Mouse (Mus musculus) CH12.LX (cell line): ENCODE measurements at regions not wholly inside any gene's neighbourhood (a gene's known extent, or its start where the extent isn't known, plus 50 kb on each side); places are given as distances from the start of the nearest gene placed in this dataset.

ENCODE experiments used
- DNase-seq: peaks from one replicate; pipeline ENCODE4 v3.0.0-alpha.2; 2013; ENCODE audit errors: extremely low read depth
- H3K27ac ChIP-seq: 2 replicates; pipeline ENCODE4 v1.5.1; 2012; ENCODE audit warnings: low read depth, mild to moderate bottlenecking, control low read depth, moderate library complexity; ENCODE audit not compliant: insufficient read depth
- H3K27me3 ChIP-seq: replicated peaks from 2 replicates; pipeline ENCODE3; 2012; ENCODE audit warnings: inconsistent platforms
- H3K36me3 ChIP-seq, 2 experiments: replicated peaks in 1 of 2; 2 replicates each; pipeline versions ENCODE3 to v1.6.1; 2012; ENCODE audit warnings: inconsistent platforms in 1 of 2, low read length in 1 of 2, mild to moderate bottlenecking in 1 of 2, mixed read lengths in 1 of 2, moderate library complexity in 1 of 2; ENCODE audit not compliant: control insufficient read depth in 1 of 2, insufficient read depth in 1 of 2
- H3K4me1 ChIP-seq, 2 experiments: 2 replicates each; pipeline ENCODE4 v1.6.1; 2012; ENCODE audit warnings: inconsistent platforms in 1 of 2, moderate library complexity in 1 of 2; ENCODE audit not compliant: insufficient read depth in 2 of 2, control insufficient read depth in 1 of 2
- H3K4me2 ChIP-seq: 2 replicates; pipeline ENCODE4 v1.6.1; 2012; ENCODE audit warnings: low read depth, mild to moderate bottlenecking, control low read depth; ENCODE audit not compliant: poor library complexity, insufficient read depth, severe bottlenecking
- H3K4me3 ChIP-seq, 3 experiments: fragments of 150-350 bp in 1 of 3; sonication (generic) in 1 of 3; replicated peaks in 1 of 3; 2 replicates each; pipeline versions ENCODE3 to v1.5.1; 2011 to 2012; ENCODE audit warnings: low read depth in 2 of 3, low read length in 2 of 3, mild to moderate bottlenecking in 2 of 3, moderate library complexity in 2 of 3, control low read depth in 1 of 3, improper control_type of control experiment in 1 of 3, inconsistent platforms in 1 of 3, mixed read lengths in 1 of 3; ENCODE audit not compliant: poor library complexity in 1 of 3
- H3K79me2 ChIP-seq: replicated peaks from 2 replicates; pipeline ENCODE4 v1.6.1; 2012; ENCODE audit warnings: mild to moderate bottlenecking, moderate library complexity; ENCODE audit not compliant: control insufficient read depth, poor library complexity, insufficient read depth, severe bottlenecking; ENCODE audit errors: extremely low read depth
- H3K9ac ChIP-seq: 2 replicates; pipeline ENCODE4 v1.6.1; 2012; ENCODE audit warnings: low read depth, mild to moderate bottlenecking, control low read depth, moderate library complexity; ENCODE audit not compliant: insufficient read depth
- H3K9me3 ChIP-seq: replicated peaks from 2 replicates; pipeline ENCODE3; 2012; ENCODE audit warnings: low read length, inconsistent platforms, mixed read lengths
- BHLHE40 ChIP-seq: IDR thresholded peaks from 2 replicates; pipeline ENCODE4 v1.6.1; 2011; ENCODE audit warnings: mild to moderate bottlenecking, low read depth, low read length, improper control_type of control experiment
- CHD2 ChIP-seq: IDR thresholded peaks from 2 replicates; pipeline ENCODE4 v1.6.1; 2011; ENCODE audit warnings: low read length, improper control_type of control experiment
- ELF1 ChIP-seq: IDR thresholded peaks from 2 replicates; pipeline ENCODE4 v1.6.1; 2014; ENCODE audit warnings: low read depth, mild to moderate bottlenecking, inconsistent platforms, low read length, improper control_type of control experiment
- EP300 ChIP-seq: IDR thresholded peaks from 2 replicates; pipeline ENCODE4 v1.6.1; 2011; ENCODE audit warnings: low read length, improper control_type of control experiment
- GABPA ChIP-seq: IDR thresholded peaks from 2 replicates; pipeline ENCODE4 v1.6.1; 2012; ENCODE audit warnings: low read depth, low read length, improper control_type of control experiment, inconsistent platforms; ENCODE audit not compliant: insufficient replicate concordance
- IRF4 ChIP-seq: IDR thresholded peaks from 2 replicates; pipeline ENCODE4 v1.6.1; 2014; ENCODE audit warnings: low read depth, mild to moderate bottlenecking, inconsistent platforms, low read length, improper control_type of control experiment
- MAFK ChIP-seq: IDR thresholded peaks from 2 replicates; pipeline ENCODE4 v1.6.1; 2011; ENCODE audit warnings: low read length, improper control_type of control experiment; ENCODE audit not compliant: insufficient replicate concordance
- MAX ChIP-seq: IDR thresholded peaks from 2 replicates; pipeline ENCODE4 v1.6.1; 2011; ENCODE audit warnings: low read length, improper control_type of control experiment
- MAZ ChIP-seq: IDR thresholded peaks from 2 replicates; pipeline ENCODE4 v1.6.1; 2012; ENCODE audit warnings: low read depth, mild to moderate bottlenecking, inconsistent platforms, low read length, improper control_type of control experiment, moderate library complexity
- MEF2A ChIP-seq: IDR thresholded peaks from 2 replicates; pipeline ENCODE4 v1.6.1; 2014; ENCODE audit warnings: low read depth, mild to moderate bottlenecking, inconsistent platforms, low read length, improper control_type of control experiment, borderline replicate concordance
- MXI1 ChIP-seq: IDR thresholded peaks from 2 replicates; pipeline ENCODE4 v1.6.1; 2011; ENCODE audit warnings: mild to moderate bottlenecking, low read depth, low read length, improper control_type of control experiment
- POLR2A ChIP-seq: IDR thresholded peaks from 2 replicates; pipeline ENCODE4 v1.6.1; 2011; ENCODE audit warnings: low read depth, mild to moderate bottlenecking, improper control_type of control experiment, low read length
- POLR2AphosphoS2 ChIP-seq: IDR thresholded peaks from 2 replicates; pipeline ENCODE4 v1.6.1; 2011; ENCODE audit warnings: low read depth, low read length, improper control_type of control experiment
- RCOR1 ChIP-seq: conservative IDR thresholded peaks from 2 replicates; pipeline ENCODE4 v1.6.1; 2012; ENCODE audit warnings: low read depth, mild to moderate bottlenecking, inconsistent platforms, low read length, improper control_type of control experiment
- SIN3A ChIP-seq: IDR thresholded peaks from 2 replicates; pipeline ENCODE4 v1.6.1; 2012; ENCODE audit warnings: low read length, improper control_type of control experiment, inconsistent platforms
- ZC3H11A ChIP-seq: IDR thresholded peaks from 2 replicates; pipeline ENCODE4 v1.6.1; 2012; ENCODE audit warnings: low read depth, mild to moderate bottlenecking, inconsistent platforms, low read length, improper control_type of control experiment
- ZKSCAN1 ChIP-seq: IDR thresholded peaks from 2 replicates; pipeline ENCODE4 v1.6.1; 2012; ENCODE audit warnings: low read depth, inconsistent platforms, low read length, improper control_type of control experiment, borderline replicate concordance
- dilution Hi-C: fragments of 300-500 bp; cut with MboI; formaldehyde crosslinking; loops from 2 replicates; pipeline ENCODE4 v1.14.3; 2020; ENCODE audit warnings: low sequenced_read_pairs; ENCODE audit not compliant: extremely low pct_unique_long_range_greater_than_20kb, extremely low pct_ligation_motif_present
- in situ Hi-C: fragments of 300-500 bp; cut with MboI; formaldehyde crosslinking; loops from 3 replicates; pipeline ENCODE4 v1.14.3; 2019; ENCODE audit warnings: low sequenced_read_pairs, low pct_ligation_motif_present, low pct_unique_long_range_greater_than_20kb, mixed read lengths

GRCm38 (mm10) chr6:100433534-100433867 is 146.2 kb upstream of the Rybp start:
- Histone ChIP-seq H3K27ac (no peak overlapping the region), H3K4me3 (no peak overlapping the region)
- no peak for TF ChIP-seq ZKSCAN1

GRCm38 (mm10) chr6:100432688-100433533 is 145.6 kb upstream of the Rybp start:
- no peaks in the 10 kb centered on the region for H3K79me2 ChIP-seq
- in situ Hi-C loops: no loop called here
- dilution Hi-C loops: no loop called here
- H3K4me3 ChIP-seq: no peak overlapping the region
- H3K36me3 ChIP-seq: no peaks in the 10 kb centered on the region
- H3K4me1 ChIP-seq: peaks cover under 1 to 27% of the 10 kb centered on the region in 2 experiments
- H3K9ac ChIP-seq: no peak overlapping the region
- TF ChIP-seq GABPA (no peak), CHD2 (no peak), MAZ (no peak), MAX (no peak), IRF4 (no peak), SIN3A (no peak), POLR2A (no peak), MXI1 (no peak), MEF2A (no peak), EP300 (no peak), ELF1 (no peak), BHLHE40 (no peak), ZC3H11A (no peak), RCOR1 (no peak), POLR2AphosphoS2 (no peak), ZKSCAN1 (no peak), MAFK (no peak)
- H3K27me3 ChIP-seq: no peaks in the 10 kb centered on the region
- H3K9me3 ChIP-seq: peaks cover 9% of the 10 kb centered on the region
- DNase-seq: no peak
- H3K27ac ChIP-seq: no peak overlapping the region
- H3K4me2 ChIP-seq: no peak overlapping the region

More at GRCm38 (mm10) chr6:100433534-100433867, 146.2 kb upstream of the Rybp start:
- peaks cover 7 to 33% of the 10 kb centered on the region in 2 experiments for H3K4me1 ChIP-seq
- H3K27me3 ChIP-seq: no peaks in the 10 kb centered on the region
- no peaks in the 10 kb centered on the region for H3K36me3 ChIP-seq
- H3K4me2 ChIP-seq: no peak overlapping the region
- no peak overlapping the region for H3K9ac ChIP-seq
- no peak for DNase-seq
- no peaks in the 10 kb centered on the region for H3K79me2 ChIP-seq
- in situ Hi-C loops: no loop called here
- dilution Hi-C loops: no loop called here
- H3K9me3 ChIP-seq: peaks cover 9% of the 10 kb centered on the region
